Mouse (Mus musculus) right cerebral cortex, postnatal 14 days (tissue): ENCODE measurements at regions not wholly inside any gene's neighbourhood (a gene's known extent, or its start where the extent isn't known, plus 50 kb on each side); places are given as distances from the start of the nearest gene placed in this dataset.

ENCODE experiments used
- DNase-seq: peaks from one replicate; pipeline ENCODE4 v3.0.0; 2022

DNA sequence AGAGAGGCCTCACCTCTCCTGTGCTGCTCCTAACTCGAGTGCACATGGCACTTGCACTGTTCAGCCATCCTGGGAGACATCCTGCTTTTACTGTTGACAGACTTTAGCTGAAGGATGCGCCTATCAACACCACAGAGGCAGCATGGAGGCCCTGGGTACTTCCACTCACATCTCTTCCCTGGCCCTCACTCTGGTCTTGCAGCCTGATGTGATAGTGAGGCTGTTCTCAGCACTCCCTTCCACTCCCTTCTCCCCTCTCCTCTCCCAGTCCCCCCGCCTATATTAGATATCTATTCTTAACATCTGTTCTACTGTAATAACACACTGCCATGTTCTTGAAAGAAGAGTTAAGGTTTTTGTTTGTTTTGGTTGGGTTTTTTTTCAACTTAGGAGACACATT is 50.2 kb upstream of the Bod1 start:
- no peak for DNase-seq

DNA sequence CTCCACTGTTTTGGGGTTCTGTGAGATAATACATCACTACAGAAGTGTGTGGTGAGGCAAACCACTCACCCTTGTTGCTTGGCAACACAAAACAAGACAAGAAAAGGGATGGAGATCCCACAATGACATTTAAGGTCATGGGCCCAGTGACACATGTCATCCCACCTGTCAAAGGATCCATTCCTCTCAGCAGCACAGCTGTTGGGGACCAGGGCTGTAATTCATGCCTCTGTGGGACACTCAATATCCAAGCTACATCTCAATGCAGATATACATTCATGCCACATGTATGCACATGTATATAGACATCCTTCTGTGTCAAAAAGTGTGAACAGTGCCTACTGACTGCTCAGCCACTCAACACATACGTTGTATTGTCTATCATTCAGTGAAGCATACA is 52.8 kb upstream of the Bod1 start:
- no peak for DNase-seq

- no peak for DNase-seq
Observed at GRCm38 (mm10) chr11:31725936-31726647, 54.4 kb upstream of the Bod1 start.

DNA sequence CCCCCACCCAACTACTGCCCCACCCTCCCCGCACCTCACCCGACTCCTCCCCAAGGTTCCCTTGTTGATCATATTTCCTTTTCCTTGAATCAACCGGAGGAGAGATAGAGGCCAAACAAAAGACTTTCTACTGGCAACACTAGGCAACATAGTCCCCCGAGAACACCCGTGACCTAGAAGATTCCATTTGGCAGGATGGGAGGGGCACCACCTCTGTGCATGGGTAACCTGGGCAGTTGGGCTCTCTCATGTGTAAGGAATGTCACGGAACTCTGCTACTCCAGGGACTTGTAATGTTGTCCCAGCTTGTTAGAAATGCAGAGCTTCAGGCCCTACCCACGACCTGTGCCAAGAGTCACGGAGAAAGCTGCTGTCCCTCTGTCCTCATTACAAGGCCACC is 55.6 kb upstream of the Bod1 start:
- DNase-seq: no peak

DNA sequence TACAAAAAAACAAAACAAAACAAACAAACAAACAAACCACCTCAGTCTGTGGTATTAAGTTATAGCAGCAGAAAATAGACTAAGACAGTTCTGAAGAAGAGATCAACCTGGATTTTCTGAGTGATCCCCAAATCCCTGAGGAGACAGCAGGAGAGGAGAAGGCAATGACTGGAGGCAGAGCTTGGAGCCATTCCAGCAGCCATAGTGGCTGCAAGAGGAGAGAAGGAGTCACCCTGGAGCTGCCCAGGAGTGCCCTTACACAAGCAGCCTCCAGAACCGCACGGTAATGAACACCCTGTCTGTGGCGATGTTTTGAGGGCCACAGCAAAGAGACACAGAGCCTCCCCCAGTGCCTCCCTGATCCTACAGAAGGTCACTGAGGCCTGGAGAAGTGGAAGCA is 58.0 kb upstream of the Bod1 start:
- no peak for DNase-seq

GRCm38 (mm10) chr11:31730181-31730580 is 58.5 kb upstream of the Bod1 start:
- no peak for DNase-seq

- no peak for DNase-seq
Observed at GRCm38 (mm10) chr11:31730680-31731079, 59.0 kb upstream of the Bod1 start.

DNA sequence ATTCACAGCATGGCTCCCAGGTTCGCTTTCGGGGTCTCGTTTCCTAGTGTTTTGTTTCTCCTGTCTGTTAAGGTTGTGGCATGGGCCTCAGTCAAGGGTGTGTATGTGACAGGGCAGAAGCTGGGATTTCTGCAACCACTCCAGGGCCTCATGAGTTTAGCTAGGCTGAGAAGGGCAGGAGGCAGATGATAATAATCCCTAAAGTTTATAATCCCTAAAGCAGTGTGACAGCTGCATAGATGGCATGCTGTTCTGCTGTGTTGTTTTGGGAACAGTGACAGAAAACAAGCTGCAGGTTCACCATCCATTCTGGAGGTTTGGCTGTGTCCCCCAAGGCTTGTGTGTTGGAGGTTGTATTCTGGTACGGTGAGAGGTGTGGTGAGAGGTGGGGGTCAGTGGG is 59.8 kb upstream of the Bod1 start:
- DNase-seq: no peak

DNA sequence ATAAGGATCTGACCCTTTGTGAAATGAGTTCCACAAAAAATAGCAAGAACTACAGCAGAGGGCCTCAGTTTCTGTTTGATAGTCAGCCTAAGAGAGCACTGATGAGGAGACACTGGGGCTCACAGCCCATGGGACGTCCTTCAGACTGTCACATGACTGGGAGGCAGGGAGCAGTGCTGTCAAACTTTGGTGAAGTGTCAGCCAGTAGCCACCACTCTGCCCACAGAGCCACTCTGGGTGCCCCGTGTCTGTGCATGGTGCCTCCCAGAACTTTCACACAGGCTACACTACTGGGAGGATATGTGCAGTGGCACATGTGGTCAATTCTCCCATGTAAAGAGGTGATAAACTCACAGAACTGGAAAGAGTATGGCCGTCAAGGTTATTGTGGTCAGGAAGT is 60.7 kb upstream of the Bod1 start:
- no peak for DNase-seq

GRCm38 (mm10) chr11:31732958-31733357 is 61.3 kb upstream of the Bod1 start:
- DNase-seq: no peak

DNA sequence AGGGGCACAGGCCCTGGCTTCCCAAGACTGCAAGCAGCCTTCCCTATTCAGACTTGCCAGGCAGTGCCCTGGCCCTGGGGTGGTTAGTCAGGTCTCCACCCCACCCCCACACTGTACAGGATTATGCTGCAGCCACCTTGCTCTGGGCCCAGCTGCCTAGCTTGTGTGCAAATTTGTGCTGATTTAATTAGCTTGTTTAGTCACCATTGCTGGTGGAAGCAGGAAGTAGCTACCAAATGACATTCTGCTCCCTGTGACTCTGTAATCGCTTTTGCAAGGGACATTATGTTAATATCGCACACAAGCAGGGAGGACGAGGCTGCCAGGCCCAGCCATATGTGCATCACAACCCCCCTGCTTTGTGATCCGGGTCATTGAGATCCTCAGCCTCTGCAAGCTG is 62.4 kb upstream of the Bod1 start:
- no peak for DNase-seq

DNA sequence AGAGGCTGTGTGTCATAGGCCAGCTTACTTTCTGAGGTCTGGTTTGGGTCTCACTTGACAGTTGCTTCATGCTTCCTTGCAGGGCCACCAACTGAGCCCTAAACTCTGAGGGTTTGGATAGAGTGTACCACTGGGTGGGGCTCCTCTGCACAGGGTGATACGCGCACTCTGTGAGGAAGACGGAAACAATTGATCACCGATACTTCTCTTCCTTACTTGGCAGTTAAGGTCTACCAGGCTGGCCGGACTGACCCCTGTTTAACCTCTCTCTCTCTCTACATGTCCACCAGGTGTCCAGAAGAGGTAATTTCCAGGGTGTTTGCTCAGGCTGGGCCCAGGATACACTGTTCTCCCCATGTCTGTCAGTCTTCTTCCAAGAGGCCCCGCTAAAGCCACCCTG is 63.6 kb upstream of the Bod1 start:
- DNase-seq: no peak

DNA sequence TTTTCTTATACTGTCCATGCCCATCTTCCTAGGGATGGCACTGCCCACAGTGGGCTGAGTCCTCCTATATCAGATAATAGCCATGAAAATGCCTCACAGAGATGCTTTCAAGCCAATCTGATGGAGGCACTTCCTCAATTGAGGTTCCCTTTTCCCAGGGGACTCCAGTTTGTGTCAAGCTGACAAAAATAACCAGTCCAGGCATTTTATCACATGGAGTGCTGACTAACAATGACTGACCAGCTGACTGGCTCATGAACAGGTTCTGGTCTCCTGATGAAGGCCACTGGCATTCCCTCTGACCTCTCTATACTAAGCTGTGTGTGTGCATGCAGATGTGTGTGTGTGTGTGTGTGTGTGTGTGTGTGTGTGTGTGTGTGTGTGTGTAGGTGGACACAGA is 64.4 kb upstream of the Bod1 start:
- DNase-seq: no peak

GRCm38 (mm10) chr11:31736556-31737089 is 64.9 kb upstream of the Bod1 start:
- no peak for DNase-seq

DNA sequence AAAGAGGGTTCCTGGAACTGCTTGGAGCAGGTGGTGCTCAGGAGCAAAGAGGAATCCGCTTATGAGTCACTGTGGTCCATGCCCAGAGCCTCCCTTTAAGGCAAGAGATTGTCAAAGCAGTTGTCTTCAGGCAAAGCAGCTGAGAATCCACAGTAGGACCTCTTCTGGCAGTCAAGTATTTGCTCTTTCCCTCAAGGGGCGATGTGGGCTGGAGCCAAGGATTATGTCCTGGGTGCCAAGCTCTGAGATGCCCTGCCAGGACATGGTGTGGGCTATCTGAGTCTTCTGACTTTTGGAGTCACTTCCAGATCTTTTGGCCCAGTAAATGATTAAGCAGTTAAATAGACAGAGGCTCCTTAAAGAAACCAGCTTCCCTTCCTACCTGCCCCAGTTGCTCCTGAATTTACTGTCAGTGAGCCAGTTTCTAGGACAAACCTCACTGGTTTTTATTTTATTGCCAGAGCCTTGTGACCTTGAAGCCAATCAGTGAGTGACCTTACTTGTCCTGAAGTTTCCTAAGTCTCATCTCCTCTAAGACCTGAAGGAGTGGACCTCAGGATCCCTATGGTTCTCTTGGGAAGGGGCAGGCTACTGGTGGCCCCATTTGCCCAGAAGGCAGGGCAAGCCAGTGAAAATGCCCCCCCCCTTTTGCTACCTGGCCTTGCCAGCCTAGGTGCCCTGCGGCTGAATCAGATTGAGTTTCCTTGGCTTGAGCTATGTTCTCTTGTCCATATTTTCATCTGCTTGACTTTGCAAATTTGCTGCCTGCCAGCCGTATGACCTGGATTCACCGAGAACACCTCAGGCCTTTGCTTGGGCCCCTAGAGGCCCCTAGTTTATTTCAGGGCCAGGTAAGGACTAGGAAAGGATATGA is 66.7 kb upstream of the Bod1 start:
- DNase-seq: no peak

- no peak for DNase-seq
Observed at GRCm38 (mm10) chr11:31740409-31740808, 68.7 kb upstream of the Bod1 start.

GRCm38 (mm10) chr11:31742160-31742559 is 70.5 kb upstream of the Bod1 start:
- DNase-seq: no peak

DNA sequence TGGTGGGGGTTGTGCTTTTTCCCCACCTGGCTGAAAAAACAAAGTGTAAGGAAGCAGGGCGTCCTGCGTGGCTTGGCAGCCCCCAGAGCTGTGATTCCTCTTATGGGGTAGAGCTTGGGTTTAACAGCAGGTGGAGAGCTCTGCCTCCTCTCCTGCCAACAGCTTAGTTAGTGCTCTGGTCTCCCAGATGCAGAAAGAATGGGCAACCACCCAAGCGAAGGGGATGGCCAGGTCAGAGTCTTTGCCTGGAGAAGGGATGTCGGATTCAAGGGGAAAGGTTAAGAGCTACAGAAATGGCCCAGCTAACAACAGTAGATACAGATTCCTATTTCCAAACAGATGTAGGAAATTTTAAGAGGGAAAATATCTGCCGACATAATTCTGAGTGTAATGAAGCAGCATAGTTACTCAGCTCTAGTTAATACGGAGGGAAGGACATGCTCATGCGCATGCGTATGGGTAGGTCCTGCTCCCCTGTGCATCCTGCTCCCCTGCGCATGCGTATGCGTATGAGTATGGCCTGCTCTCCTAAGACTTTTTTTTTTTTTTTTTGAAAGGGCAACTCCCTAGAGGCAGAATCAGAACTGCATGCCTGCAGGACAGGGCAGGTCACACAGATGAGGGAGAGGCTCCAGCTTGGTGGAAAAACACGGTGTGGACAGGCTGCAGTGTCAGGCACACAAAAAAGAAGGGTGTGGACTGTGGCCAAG is 72.5 kb upstream of the Bod1 start:
- no peak for DNase-seq

DNA sequence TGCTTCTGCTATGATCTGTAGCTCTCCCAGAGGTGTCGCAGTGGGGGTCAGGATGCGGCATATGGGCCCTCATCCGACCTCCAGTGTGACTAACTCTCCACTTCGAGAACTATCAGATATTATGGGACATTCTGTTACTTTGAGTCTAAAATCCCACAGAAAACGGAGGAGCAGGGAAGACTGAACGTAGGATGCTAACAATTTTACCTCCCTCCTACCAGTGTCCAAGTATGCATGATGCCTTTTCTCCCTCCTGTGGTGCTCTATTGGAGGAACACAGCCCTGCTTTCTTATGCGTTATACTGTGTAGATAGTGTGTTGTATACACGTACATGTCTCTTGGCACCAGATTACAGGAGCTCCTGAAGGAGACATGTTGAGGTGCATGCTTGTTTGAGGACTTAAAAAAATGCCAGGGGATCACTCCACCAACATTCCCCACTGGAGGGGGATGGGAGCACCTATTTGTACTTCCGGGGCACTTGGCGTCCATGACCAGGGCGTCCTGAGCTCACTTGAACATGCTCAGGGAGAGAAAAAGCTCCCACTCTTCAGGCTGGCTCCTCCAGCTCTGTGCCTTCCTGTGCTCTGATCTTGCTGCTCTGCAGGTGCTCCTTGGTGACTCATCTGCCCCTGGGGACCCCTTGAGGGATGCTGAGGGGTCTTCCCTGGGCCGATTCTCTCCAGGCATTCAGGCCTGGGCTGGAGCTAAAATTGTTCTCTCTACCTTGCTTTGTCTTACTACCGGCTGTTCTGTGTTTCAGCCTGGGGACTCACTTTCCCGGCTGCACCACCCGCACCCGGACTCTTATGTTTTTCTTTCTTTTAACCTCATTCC is 73.6 kb upstream of the Bod1 start:
- DNase-seq: no peak

DNA sequence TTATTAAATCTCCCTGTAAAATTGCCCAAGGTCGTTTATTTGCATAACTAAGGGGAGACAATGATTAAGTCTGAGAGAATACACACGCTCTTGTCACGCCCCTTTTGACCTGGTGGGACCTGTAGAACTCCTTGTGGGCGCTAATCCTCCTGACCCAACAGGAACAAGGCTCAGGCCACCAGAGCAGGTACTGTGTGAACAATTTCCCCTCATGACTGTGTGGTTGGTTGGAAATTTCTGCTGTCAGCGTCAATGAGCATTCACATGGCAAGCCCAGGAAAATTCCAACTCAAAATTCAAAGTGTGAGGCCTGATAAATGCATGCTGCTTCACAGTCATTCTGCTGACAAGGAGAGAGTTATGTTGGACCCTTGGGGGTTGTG is 74.2 kb upstream of the Bod1 start:
- no peak for DNase-seq

DNA sequence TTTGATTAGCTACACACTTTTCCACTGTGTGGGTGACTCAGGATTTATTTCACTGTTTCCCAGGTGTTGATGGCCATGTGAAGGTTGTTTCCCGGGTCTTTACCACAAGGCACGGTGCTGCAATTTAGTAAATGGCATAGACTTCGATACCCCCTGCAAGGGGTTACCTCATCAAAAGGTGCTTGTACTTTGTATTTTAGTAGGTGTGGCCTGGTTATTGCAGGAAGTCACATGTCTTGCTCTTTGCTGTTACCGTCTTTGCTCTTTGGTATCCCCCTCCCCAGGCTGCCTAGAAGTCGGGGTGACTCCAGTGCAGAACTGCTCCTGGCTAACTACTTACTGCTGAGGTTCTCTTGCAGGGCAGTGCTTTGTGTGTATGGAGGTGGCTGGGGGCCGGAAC is 74.8 kb upstream of the Bod1 start:
- DNase-seq: no peak

DNA sequence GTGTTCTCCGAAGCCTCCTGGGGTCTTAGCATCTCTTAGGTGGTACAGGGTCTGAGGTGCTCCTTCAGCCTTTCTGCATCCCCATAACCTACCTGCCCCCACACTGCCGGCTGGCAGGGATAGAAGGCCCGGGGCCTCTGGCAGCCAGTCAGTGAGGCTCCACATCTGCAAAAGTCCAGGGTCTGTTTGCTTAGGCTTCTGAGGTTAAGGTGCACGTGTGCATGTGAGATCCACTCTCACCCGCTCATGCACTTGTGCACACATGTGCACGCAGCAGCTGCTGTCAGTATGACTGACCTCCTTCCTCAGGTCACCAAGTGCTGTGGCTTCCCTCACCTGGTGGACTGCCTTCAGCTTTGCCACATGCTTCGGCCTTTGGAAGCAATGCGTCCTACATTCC is 75.3 kb upstream of the Bod1 start:
- no peak for DNase-seq
